Mouse (Mus musculus) adrenal gland, adult 8-10 months (tissue): ENCODE measurements around the gene Gm15056. TPM values are rescaled to one million over a fixed set of nuclear protein-coding genes. Genes with fewer than 3 reads are reported as not detected.

Experiments used
- DNase-seq: peaks from one replicate; pipeline ENCODE4 v3.0.0; 2022
- total RNA-seq, 4 experiments: library from RNA; stranded (reverse); gene quantifications; 2 replicates each; pipeline ENCODE4 v1.2.4; 2022

Gene Gm15056
- total RNA-seq = not detected

DNA sequence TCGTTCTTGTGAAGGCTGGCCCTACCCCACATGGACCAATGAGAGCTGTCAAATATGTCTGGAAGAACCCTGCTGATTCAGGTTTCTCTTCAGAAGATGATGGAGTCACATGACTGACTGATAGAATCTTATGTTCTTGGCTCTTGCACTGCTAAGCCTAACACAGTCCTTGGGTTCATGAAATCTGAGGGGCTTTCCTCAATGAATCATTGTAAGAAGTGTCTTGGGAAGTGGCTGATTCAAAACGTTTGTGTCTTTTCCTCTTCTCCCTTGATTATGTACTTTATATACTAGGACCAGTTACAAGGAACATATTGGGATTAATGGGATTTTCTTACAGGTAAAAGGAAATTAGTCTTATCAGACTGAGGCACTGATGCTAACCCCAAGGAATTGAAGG lies at the start of gene Gm15056:
Gene Gm15056 (minus strand): TSS at position 101 of the 400 bp plus-strand sequence.
- DNase-seq = no peak

DNA sequence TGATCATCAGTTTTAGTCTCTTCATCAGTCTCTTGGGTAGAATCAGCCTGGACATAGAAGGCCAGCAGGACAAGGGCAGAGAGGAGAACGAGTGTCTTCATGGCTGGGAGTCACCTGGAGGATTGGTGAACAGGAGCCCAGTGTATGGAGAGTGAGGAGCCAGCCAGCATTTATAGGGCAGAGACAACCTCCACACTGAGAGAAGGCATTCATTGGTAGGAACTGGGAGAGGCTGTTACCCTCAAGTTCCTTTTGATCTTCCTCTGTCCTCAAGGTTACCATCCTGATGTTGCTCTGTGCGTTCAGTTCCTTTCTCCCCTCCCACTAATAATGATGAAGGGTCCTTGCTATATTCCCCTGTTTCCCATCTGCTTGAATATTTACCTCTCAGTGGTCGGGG lies 42.2 kb upstream of the Gm15056 start, which contains the start of gene AY761185:
Gene AY761185 (minus strand): TSS at position 101 of the 400 bp plus-strand sequence.
- no peak for DNase-seq

DNA sequence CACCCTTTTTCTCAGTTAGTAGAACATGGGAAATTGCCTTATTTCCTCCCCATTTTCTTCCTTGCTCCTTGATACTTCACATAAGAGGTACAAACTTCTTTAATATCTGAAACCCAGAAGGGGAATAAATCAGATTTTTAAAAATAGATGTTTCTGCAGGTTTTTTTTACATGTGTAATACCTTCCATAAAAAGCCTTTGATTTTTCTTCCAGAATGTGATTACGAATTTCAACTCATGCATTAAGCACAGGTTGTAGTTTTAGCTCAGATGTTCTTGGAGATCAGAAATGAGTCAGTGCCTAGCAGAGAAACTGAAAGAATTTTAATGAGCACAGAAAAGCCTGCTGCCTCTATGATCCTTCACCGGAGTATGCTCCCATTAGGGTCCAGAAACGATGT lies 19.5 kb upstream of the Gm15056 start, which contains the start of gene Gm6040:
Gene Gm6040 (minus strand): TSS at position 101 of the 400 bp plus-strand sequence.
- DNase-seq = no peak

DNA sequence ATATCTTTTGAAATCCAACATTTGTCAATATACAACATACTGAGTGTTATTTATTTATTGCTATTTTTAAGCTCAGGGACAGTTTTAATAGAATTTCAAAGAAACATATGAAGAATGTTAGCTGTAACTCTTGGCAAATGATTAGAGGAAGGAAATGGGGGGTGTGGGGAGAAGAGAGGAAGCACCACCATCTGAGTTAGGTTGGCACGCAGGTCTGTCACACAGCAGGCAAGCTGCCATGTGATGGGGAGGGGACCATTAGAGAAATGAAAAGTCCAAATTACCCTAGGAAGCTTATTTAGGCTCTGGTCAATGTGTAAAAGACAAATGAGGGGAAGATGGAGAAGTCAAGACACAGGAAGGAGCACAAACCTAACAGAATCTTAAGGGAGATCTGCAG lies 9.9 kb upstream of the Gm15056 start:
- DNase-seq = no peak

DNA sequence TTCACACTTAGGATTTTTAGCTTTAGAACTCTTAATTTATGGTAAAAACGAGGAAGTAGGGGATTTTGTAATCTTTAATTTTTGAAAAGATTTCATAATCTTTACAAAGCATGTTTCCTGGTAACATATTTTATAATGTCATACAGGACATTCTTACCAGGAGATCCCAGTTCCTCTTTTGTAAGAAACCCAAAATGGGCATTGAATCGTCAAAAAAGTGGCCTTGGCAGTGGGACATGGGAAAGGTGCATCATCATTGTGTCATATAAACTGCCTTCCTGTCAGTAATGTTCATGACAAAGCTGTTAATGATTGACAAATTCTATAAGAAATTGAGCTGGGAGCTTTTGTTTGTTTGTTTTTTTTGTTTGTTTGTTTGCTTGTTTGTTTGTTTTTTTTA lies 5.8 kb upstream of the Gm15056 start:
- no peak for DNase-seq

DNA sequence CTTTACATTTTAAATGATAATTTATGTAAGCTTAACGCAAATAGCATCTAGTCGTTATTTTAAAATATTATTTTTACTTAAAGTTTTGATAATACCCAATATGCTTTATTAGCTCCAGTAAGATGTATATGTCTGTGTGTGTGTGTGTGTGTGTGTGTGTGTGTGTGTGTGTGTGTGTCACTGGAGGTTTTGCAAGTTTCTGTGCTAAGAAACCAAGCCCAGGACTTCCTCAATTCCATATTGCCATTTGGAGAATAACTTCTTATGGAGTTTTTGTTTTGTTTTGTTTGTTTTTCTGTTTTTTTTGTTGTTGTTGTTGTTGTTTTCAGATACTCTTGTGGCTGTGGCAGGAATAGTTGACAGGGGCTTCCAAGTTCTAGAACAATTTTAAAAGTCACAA lies 4.7 kb upstream of the Gm15056 start:
- DNase-seq = no peak

DNA sequence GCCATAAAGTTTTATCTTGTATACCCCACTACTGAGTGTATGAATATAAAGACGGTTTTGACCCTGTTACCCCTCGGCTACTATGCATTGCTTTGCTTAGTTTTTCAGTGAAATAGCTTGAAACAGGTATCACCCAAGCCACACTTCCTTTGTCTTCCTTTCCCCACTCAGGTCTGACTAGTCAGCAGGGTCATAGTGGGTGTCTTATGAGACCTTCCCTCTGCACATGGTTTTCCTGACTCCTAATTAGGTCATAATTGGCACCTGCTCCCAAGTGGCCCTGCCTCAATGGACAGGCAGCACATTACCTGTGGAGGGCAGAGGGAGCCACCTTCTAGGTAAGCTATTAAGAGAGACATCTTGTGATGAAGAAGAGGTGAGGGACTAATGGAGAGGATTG lies 10.1 kb downstream of the Gm15056 start, which contains the start of gene Defb33:
Gene Defb33 (plus strand): TSS at position 301 of the 400 bp plus-strand sequence.
- no peak for DNase-seq

DNA sequence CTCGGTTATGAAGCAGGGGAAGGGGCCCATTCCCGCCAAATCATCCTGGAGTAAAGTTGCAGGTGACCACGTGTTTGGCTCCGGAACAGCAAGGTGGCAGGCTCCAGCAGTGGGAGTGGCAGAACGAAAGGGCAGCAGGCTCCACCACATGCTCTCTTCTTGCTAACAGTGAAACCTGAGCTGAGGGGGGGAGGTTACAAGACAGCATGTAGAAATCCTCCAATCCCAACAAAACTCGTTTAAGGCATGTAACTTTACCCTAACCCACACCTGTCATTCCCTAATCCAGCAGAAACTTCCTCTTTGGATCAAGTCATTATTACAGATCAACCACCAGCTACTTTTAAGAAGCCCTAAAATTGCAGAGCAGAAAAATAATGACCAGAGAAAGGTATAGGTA lies 27.8 kb downstream of the Gm15056 start:
- no peak for DNase-seq

Other genes with a start within 250 kb of the Gm15056 start
- gene Defb33, start 10.0 kb downstream of the Gm15056 start, total RNA-seq = not detected
- not detected for gene Gm6040, start 19.4 kb upstream of the Gm15056 start, total RNA-seq
- gene AY761185, start 42.1 kb upstream of the Gm15056 start, total RNA-seq = not detected
- gene Defa21, start 122.9 kb upstream of the Gm15056 start, total RNA-seq = not detected
- gene Defa23, start 152.4 kb upstream of the Gm15056 start, total RNA-seq = not detected
- gene Defa35, start 162.4 kb upstream of the Gm15056 start, total RNA-seq = not detected
- not detected for gene Defa25, start 181.8 kb upstream of the Gm15056 start, total RNA-seq
- gene Gm14851, start 193.4 kb upstream of the Gm15056 start, total RNA-seq = not detected
- gene Defa30, start 232.0 kb upstream of the Gm15056 start, total RNA-seq = not detected